Mouse (Mus musculus) left cerebral cortex, postnatal 10 days (tissue): ENCODE results near the gene Muc13. TPM values are rescaled to one million over a fixed set of nuclear protein-coding genes. Genes with fewer than 3 reads are reported as not detected.
A peak's percentile ranks its signal among the peaks of the same experiment; 100 is the strongest.

Experiments
- DNase-seq, 2 experiments: peaks; one replicate each; pipeline ENCODE4 v3.0.0; 2021 to 2022; ENCODE audit warnings: low spot score in 2 of 2, mixed read lengths in 1 of 2; ENCODE audit errors: extremely low spot score in 1 of 2
- intact Hi-C: fragments of 180-260 bp; cut with DNase I; formaldehyde crosslinking; loops from one replicate; pipeline ENCODE4 v1.15.1; 2025
- total RNA-seq, 2 experiments: library from RNA; stranded (reverse); gene quantifications; 2 replicates each; pipeline ENCODE4 v1.2.3; 2021

Muc13 gene
- total RNA-seq, 2 experiments from 2014 or later, result not detected

DNA sequence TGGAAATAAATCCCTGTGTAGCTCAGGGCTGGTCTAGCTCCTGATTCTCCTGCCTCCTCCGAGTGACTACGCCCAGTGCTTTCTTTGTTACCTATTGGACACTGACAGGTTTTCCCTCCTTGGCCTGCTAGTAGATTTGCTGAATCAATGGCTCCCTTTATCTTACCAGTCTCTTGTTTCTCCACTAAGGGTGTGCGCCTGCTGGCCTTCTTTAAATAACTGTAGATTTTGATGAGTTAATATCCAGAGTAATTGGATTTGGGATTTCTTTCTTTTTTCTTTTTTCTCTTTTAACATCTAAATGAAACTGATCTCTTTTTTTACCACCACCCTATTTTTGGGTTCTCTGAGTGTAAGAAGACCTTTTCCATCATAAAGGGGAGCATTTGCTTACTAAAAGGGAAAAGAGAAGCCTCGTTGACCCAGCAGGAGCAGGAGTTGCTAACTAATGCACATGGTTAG is 50.3 kb downstream of the Muc13 start:
- DNase-seq, result no peak
- intact Hi-C loops, result no loop called here

DNA sequence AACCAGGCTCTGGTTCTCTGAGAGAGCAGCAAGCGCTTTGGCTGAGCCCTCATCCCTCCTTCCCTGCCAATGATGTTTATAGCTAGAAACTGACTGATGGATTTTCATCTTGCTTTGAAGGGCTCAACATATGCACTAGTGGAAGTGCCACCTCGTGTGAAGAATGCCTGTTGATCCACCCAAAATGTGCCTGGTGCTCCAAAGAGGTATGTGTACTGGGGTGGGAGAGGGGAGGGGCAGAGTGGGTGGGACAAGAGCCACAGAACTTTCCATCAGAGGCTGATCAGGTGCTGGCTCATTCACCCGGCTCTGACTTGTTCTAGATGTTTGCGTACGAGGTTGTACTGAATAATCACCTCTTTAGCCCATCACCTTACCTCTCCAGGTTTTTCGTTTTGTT is 51.0 kb downstream of the Muc13 start:
- intact Hi-C loops, result no loop called here
- DNase-seq, result no peak

DNA sequence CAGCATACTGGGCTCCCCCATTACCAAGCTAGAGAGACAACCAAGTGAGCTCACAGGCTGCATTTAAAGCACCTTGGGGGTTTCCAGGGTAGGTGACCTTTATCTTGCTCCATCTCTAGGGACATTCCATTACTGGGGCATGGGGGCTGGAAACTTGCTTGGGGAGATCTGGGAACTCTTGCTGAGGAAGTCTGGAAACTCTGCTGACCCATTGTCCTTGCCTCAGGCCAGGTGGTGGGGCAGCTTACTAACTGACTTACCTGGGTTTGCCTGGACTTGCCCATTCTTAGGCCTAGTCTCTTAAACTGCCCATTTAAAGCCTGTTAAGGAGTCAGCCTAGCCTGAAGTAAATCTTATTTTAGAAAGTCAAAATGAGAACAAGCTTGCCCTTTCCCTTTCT is 59.4 kb downstream of the Muc13 start:
- intact Hi-C loops, result no loop called here
- no peak for DNase-seq

DNA sequence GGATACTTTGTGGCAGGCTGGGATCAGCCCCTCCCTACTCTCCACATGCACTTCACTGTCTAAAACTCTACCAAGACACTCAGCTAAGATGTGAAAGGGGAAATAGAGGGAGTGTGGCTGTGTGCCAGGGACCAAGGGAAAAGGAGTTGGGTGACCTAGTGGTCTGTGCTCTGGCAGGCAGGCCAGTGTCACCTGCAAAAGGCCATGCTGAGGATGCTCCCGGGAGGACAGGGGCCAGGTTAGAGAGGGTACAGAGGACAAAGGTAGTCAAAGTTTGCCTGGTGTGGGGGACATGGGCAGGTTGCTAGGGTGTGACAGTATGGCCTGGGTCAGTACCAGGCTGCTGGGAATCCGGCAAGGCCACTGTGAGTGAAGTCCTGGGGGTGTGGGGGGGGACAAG is 64.9 kb downstream of the Muc13 start:
- no peak for DNase-seq
- intact Hi-C loops, result no loop called here

DNA sequence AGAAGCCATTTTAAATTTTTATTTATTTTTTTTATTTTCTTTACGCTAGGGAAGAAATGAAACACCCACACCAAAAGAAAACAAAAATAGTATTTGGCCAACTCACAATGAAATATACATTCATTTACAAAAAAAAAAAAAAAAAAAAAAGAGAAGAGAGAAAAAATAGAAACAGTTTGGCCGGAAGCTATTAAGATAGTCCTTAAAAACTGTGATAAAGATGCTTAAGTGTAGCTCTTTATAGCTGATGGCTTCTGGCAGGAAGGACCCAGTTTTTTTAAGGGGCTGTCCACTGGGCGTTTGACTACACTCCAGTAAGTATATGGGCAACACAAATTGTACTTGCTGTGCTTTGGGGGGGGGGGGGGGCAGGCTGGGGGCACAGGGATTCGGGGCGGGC is 65.5 kb downstream of the Muc13 start:
- intact Hi-C loops, result no loop called here

DNA sequence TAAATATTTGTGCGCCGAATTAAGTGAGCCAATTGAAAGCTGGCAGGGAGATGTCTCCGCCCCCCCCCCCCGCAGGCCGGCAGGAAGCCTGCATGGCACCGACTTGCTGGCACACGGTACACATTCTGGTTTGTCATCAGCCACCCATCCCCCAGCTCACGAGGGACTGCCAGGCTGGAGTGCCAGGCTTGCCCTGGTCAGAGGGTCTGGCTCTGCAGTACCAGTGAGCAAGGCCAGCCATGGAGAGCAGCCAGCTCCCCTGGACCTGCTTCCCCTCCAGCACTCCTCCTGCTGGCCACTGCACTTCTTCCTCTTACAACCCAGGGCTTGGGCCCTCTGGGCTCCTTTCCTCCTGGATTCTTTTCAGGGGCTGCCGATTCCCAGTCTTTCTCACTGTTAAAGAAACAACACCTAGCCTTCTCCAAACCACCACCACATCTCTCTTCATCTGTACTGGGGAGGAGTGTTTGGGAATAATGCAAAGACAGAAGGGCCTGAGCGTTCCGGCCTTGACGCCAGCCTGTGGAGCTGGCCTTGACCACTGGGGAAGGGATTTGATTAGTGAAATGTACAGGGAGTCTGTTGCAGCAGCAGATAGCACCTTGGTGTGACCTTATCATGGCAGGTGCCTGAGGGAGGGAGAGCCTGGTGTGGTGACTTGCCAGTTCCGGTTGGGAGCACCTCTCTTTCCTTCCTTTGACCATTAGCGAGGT is 66.3 kb downstream of the Muc13 start:
- DNase-seq, result peak; percentile 81 to 88
- intact Hi-C loops, result no loop called here

More for the DNA sequence above, 65.5 kb downstream of the Muc13 start:
- no peak for DNase-seq

DNA sequence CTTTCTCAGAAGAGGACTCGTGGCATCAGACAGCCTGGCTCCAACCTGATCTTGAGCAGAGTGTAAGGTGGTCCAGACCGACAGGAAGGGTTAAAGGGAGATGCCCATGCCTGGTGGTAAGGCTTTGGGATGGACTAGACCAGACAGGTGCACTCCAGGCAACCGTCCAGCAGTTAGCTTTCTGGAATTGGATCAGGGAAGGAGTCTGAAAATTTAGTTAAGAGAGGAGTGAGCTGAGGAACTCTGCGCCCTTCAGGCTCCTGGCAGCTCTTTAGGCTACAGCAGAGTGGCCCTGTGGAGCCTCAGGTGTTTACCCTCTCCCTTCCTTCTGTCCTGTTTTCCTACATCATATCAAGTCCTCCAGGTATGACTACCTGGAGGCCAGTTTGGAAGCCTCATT is 68.6 kb downstream of the Muc13 start:
- intact Hi-C loops, result no loop called here

DNA sequence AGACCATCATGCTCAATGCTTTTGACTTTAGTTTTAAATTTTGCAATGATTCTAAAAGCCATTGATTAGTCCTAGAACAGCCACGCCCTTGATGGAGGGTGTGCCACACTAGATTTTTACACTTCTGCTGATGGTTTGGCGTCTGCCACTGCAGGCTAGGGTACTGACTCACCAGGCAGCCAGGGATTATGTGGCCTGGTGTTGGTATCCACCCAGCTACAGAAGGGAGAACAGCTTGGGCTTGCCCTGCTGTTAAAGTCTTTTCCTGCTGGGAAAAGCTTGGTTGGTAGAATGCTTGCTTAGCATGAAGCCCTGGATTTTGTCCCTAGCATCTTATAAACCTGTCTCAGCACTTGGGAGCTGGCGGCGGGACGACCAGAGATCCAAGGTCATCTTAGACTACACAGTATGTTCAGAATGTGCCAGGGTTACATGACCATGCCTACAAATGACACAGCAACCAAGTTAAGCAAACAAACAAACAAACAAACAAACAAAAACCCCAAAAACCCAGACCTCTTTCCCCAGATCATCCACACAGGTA is 69.4 kb downstream of the Muc13 start:
- intact Hi-C loops, result no loop called here
- no peak for DNase-seq

More for the DNA sequence above, 68.6 kb downstream of the Muc13 start:
- DNase-seq, result no peak

Other genes with a start within 250 kb of the Muc13 start
- 10 to 100 TPM; 27.5 to 28.1 TPM for gene Heg1, start 109.7 kb upstream of the Muc13 start, total RNA-seq
- gene Itgb5, start 35.6 kb downstream of the Muc13 start, total RNA-seq, result 10 to 100 TPM; 25.9 to 27.8 TPM
- 10 to 100 TPM; 17.0 to 18.2 TPM for gene Umps, start 173.0 kb downstream of the Muc13 start, total RNA-seq